Mouse (Mus musculus) activated CD4-positive, CD25-positive, alpha-beta regulatory T cell (primary cell): ENCODE data around the gene Ubap2. TPM values are rescaled to one million over a fixed set of nuclear protein-coding genes. Genes with fewer than 3 reads are reported as not detected.

Source experiments
- polyA plus RNA-seq, 2 experiments: library from polyadenylated mRNA; unstranded; fragments of 100-300 nt; shearing (Covaris generic); gene quantifications; one replicate each; pipeline ENCODE4 v1.2.1; 2017

Gene Ubap2
- polyA plus RNA-seq, result 10 to 100 TPM; 41.9 to 54.9 TPM

DNA sequence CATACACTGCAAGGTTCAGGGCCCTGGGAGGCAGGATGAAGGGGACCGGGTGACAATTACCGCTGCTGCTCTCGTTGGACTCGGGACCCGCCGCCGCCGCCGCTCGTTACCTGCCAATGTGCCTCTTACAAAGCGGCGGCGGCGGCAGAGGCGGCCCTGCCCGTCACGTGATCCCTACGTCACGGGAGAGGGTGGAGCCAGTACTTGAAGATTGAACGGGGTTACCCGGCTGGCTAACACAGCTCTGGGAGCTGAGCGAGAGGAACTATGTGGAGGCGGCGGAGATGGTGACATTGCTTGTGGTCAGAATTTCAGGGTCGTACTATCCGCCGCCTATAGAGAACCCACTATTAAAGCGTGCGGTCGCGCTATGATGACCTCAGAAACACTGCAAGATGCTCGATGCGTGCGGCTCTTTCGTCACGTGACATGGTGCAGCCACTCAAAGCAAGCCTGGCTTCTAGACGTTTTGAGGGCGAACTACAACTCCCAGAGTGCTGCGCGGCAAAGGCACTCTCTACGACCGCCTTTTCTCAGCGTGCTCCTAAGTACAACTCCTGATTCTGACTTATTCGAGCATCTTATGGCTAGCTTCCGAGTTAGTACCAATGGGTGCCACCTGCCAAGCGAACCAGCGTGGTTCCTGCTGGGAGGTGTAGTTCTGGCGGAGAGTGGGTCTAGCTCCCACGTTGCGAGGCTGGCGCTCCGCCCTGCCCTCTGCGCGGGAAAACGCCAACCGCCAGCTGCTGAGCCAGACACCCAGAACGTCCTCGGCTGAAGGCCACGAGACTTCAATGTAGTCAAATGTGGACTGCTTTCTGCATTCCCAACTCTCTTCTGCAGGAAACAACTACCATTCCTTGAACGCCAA is at the start of gene Ubap2:
TSS of gene Ubap2 (minus strand) at position 165 of the 871 bp plus-strand sequence.

DNA sequence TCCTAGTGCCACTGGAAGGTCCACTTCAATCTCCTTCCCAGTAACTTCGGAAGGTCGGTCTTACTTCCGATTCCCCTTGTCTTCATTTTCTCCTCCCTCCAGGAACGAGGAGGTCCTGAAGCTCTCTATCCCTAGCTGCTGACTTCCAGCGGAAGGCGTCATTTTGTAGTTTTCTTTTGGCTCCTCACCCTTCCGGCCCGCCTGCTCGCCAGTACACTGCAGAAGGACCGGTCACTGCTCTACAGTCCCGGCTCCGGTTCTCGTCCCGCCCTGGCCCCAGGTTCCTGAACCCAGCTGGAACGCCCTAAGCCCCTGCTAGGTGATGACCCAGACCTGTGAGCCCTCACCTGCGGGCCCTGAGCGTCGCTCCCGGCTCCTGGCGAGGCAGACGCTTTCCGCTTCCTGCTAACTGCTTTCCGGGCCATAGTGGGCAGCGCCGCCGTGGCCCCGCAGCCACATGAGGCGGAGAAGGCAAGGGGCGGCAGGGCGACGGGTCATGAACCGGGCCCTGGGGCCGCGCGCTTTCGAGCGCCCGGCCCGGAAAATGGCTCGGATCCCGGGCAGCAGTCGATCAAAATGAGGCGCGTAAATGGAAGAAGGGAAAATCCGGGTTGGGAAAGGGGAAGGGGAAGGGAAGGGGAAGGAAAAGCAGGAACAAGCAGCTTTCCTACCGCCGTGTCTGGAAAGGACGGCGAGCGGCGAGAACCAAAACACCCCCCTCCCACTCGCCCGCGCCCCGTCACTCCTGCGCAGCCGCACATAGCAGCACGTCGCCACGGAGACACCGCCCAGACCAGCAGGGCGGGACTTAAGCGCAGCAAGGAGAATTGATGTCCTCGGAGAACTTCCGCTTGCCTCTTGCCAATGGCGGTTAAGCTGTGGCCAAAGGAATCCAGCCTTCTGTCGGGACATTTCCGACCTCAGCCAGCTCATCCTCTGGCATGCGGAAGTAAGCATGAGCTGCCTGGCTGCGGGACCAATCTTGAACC is 39.5 kb upstream of the Ubap2 start, which contains the start of gene Dcaf12:
TSS of gene Dcaf12 (minus strand) at position 749 of the 989 bp plus-strand sequence.

Other genes starting within 250 kb of the Ubap2 start
- not detected for gene Aqp7, start 227.0 kb downstream of the Ubap2 start, polyA plus RNA-seq
- 10 to 100 TPM; 20.3 to 24.3 TPM for gene Aqp3, start 177.0 kb downstream of the Ubap2 start, polyA plus RNA-seq
- 10 to 100 TPM; 25.0 to 34.9 TPM for gene Nol6, start 150.7 kb downstream of the Ubap2 start, polyA plus RNA-seq
- 100 to 1,000 TPM; 147 to 160 TPM for gene Ube2r2, start 139.4 kb downstream of the Ubap2 start, polyA plus RNA-seq
- 10 to 100 TPM; 44.8 to 83.0 TPM for gene Dcaf12, start 39.7 kb upstream of the Ubap2 start, polyA plus RNA-seq
- 10 to 100 TPM; 66.0 to 72.0 TPM for gene Ubap1, start 73.9 kb upstream of the Ubap2 start, polyA plus RNA-seq
- gene Kif24, start 189.7 kb upstream of the Ubap2 start, polyA plus RNA-seq, result 1 to 10 TPM; 1.2 to 1.4 TPM
- 10 to 100 TPM; 15.3 to 16.5 TPM for gene Nudt2, start 190.0 kb upstream of the Ubap2 start, polyA plus RNA-seq
- gene AI464131, start 227.9 kb upstream of the Ubap2 start, polyA plus RNA-seq, result under 1 TPM; 0.24 to 0.72 TPM
- gene 1110017D15Rik, start 242.2 kb upstream of the Ubap2 start, polyA plus RNA-seq, result not detected